Mouse (Mus musculus) kidney, adult 11 months (tissue): ENCODE measurements around the gene Olfr1341.

Experiments used
- DNase-seq: peaks from one replicate; pipeline ENCODE4 v3.0.0; 2022

Olfr1341 gene

DNA sequence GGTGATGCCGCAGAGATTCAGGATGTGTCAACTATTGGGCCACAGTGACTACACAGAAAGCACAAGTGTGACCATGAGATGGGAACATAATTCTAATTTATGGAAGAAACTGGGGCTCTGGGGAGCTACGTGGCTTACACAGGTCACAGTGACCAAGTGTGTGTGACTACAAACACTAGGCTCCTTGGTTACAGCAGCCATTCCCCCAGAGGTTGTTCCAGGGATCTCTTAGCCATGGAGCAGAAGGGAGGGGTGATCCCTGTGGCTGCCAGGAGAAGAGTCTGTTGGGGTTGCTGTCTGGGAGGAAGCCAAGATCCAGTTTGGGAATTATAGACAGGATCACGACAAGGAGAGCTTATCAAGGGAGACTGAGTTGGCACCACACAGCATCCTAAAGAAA lies at the start of gene Olfr1341:
Gene Olfr1341 (plus strand): TSS at position 301 of the 400 bp plus-strand sequence.
- no peak for DNase-seq

DNA sequence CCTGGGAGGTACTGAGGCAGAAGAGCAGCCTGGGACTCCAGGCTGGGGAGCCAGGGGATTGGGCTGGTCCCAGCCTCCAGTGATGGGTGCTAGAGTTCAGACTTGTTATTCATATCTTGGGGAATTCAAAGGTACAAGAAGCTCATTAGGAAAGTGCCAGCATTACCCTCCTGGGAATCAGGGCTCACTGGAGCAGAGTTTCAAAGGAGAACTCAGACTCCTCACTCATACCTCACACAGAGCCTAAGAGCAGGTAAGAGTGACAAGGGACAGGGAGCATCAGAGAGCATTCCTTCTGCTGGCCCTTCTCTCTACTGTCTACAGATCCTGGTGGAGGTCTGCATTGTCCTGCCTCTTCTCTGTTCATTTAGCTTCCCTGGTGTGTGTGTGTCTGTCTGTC lies 44.7 kb upstream of the Olfr1341 start, which contains the start of gene Olfr62:
Gene Olfr62 (plus strand): TSS at position 301 of the 400 bp plus-strand sequence.
- no peak for DNase-seq

GRCm38 (mm10) chr4:118687086-118687485 lies 16.2 kb upstream of the Olfr1341 start:
- DNase-seq, result no peak

DNA sequence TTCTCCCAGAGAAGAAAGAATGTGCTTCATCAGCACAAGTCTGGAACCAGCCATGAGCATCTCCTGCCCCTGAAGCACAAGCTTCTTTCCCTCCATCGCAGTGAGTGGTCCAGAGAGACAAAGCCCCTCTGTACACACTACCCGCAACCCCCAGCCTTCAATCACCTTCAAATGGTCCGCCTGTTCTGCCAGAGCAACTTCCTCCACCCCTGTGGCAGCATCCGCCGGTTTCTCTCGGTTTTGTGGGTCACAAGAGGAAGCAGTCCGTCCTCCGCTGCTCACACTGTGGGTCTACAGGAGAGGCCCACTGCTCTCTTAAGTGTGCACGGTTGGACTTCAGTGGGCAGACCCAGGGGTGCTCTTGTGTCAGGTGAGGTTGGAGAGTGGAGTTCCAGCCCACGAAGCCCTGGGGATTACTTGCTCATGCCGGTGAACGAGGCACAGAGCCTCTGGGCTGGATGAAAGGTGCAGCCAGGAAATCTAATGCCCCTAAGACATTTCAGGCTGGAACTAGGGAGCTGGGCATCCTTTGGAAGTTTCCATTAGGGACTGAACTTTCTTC lies 10.8 kb upstream of the Olfr1341 start, which contains the start of gene Olfr1342:
Gene Olfr1342 (minus strand): TSS at position 345 of the 562 bp plus-strand sequence.
- no peak for DNase-seq

DNA sequence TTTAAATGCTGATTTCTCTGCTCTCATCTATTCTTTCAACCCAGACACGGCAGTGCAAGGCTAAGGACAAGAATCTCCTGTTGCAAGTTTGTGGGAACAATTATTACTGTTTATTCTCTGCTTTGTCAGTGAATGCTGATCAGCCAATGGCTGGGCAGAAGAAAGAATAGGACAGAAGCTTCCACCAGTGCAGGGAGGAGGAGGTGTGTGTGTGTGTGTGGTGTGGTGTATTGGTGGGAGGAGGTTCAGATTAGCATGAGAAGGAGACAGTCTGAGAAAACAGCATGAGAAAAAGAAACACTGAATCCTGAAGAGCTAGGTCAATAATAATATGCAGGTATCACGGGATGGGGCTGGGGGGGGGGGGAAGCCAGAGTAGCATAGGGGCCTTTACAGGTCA lies 9.5 kb upstream of the Olfr1341 start:
- no peak for DNase-seq

DNA sequence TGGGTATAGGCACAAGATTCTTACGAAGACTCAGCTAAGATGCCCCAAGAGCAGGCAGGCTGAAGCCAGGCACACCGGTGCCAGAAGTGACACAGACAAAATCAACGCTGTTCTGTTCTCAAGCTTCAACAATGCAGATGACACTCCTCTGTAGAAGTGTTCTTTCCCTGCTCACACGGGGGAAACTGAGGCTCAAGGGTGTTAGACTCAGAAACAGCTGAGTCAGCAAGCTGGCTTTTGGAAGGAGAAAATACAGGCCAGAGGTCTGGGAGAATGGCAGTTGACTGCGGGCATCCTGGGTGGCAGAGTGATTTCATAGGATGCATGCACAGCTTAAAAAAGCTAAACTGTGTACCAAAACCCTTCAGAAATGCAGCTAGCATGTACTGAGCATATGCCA lies 4.8 kb downstream of the Olfr1341 start:
- DNase-seq, result no peak

- DNase-seq, result no peak
Observed at GRCm38 (mm10) chr4:118711656-118712055, 8.3 kb downstream of the Olfr1341 start.

DNA sequence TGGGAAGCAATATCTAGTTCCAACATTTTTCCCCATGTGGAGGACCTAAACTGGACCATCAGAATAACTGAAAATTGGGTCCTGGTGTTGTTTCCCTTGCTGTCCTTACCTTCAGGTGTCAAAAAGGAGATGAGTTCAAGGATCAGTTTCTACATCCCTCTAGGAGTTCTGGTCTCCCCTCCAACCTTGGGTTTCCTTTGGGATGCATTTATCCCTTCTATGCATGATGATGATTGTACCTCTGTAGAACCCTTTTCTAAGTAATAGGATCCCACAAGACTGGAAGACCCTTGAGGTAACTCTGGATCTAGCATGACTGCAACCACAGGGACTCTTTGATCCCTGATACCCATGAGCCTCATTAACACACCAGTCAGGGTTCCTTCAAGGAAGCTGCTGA lies 16.5 kb downstream of the Olfr1341 start, which contains the start of gene Olfr1340:
Gene Olfr1340 (plus strand): TSS at position 301 of the 400 bp plus-strand sequence.
- DNase-seq, result no peak

DNA sequence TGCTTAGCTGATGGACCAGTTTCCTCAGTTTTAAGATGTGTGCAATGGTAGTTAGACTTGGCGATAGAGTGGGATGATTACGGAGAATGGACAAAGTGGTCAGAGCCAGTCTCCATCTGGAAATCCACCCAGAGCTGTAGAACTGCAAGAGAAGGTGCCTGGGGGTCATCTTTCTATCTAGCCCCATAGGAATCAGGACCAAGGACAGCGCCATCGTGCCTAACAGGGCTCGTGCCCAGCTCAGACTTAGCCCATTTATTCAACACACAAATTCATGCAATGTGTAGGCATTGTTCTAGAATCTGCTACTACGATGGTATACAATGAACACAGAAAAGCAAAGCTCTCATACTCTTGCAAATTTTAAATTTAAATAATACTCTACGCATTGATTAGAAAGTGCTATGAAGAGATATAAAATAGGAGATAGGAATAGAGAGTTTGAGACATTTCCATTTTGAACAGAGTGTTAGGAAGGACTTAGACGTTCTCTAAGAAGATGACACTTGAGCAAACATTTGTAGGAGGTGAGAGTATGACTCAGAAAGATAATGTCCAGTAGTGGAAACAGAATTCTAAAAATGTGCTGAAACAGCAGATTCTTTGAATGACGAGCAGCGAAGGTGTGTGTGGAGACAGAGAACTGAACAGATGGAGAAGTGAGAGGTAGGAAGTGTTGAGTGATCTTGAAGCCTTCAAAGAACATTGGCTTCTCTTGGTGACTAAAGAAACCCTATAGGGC lies 18.6 kb downstream of the Olfr1341 start:
- DNase-seq, result no peak

DNA sequence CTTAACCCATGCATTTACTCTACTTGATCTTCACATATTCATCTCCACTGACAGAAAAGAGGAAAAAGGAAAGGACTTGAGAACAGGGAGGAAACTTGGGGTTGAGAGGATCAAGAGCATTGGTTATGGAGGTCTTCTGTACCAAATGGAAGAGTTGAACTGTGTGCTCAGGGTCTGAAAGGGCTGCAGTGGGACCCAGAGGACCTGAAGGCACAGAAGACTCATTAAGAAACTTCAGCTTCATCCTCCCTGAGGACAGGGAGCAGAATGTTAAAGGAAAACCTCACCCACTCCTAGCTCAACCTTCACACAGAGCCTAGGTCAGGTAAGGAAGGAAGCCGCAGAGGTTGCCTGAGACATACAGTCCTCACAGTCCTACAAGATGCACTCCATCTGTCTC lies 28.6 kb downstream of the Olfr1341 start, which contains the start of gene Olfr1339:
Gene Olfr1339 (plus strand): TSS at position 301 of the 400 bp plus-strand sequence.
- no peak for DNase-seq

DNA sequence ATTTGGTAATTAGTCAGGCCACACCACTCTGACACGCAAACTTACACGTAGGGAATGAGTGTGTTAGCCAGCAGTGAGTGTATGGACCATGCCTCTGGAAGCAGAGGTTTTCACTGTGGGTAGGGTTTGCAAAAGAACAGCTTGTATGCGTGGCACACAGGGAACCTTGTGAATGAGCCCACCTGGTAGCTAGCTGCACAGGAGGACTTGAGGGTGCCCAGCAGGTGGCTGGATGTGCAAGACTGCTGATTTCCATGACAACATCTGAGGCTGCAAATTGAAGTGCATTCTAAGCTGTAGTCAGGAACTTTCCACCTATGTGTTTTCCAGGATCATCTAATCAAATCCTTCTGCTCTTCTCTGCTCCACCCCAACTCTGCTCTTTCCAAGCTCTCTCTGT lies 36.3 kb downstream of the Olfr1341 start:
- no peak for DNase-seq

GRCm38 (mm10) chr4:118740988-118741698 lies 37.8 kb downstream of the Olfr1341 start:
- no peak for DNase-seq

- no peak for DNase-seq
Observed at GRCm38 (mm10) chr4:118741881-118742280, 38.6 kb downstream of the Olfr1341 start.

- DNase-seq, result no peak
Observed at GRCm38 (mm10) chr4:118758637-118759036, 55.3 kb downstream of the Olfr1341 start, which contains the start of gene Olfr1338. Gene Olfr1338, minus strand, starts transcription at chr4:118758737.
